In genomic region chr8:26598520-26598919, GRCm38 (mm10) we compare ENCODE assay signal across 19 mouse cellular contexts.
DNase-seq lines count a peak whose midpoint lies in the region; ATAC-seq lines count a peak whose summit lies in the region.
"Had no signal": no experiment of that assay in that cellular context is flagged by ENCODE, and none has a peak within 500 bp of the region (broad histone marks: within the 10 kb centered on the region; RNA-seq: fewer than 3 reads in every experiment).

No protein-coding gene starts in this region.

- no peaks in the 10 kb centered on the region; the same call in 1 of the 2 replicates for H3K27me3 ChIP-seq in kidney, embryonic 14.5 days (ENCODE audit: control insufficient read depth, insufficient read depth, low read length)
- peaks cover 29% of the 10 kb centered on the region for H3K27me3 ChIP-seq in kidney, embryonic 15.5 days
- H3K27me3 ChIP-seq: CH12.LX; embryonic facial prominence, embryonic 12.5 days; forebrain, embryonic 15.5 days; heart, embryonic 13.5 days; hindbrain, embryonic 15.5 days had no signal

- no peak overlapping the region for H3K4me3 ChIP-seq in kidney, embryonic 14.5 days (ENCODE audit: low read length)
- no peak overlapping the region for H3K4me3 ChIP-seq in kidney, embryonic 15.5 days (replicated peaks)
- H3K4me3 ChIP-seq: embryonic facial prominence, embryonic 12.5 days; forebrain, embryonic 15.5 days; heart, embryonic 13.5 days; hindbrain, embryonic 15.5 days had no signal

- 82% methylated on average over 8 of the region's 8 CpGs for WGBS in kidney, embryonic 14.5 days
- WGBS in kidney, embryonic 15.5 days: 84% methylated on average over 8 of the region's 8 CpGs

- no peak overlapping the region for H3K27ac ChIP-seq in kidney, embryonic 14.5 days (ENCODE audit: low read depth, low read length)
- H3K27ac ChIP-seq in kidney, embryonic 15.5 days: no peak overlapping the region
- H3K27ac ChIP-seq: embryonic facial prominence, embryonic 12.5 days; forebrain, embryonic 15.5 days; heart, embryonic 13.5 days; hindbrain, embryonic 15.5 days had no signal

- no peaks in the 10 kb centered on the region for H3K36me3 ChIP-seq in kidney, embryonic 14.5 days (ENCODE audit: control insufficient read depth, insufficient read depth, low read length)
- no peaks in the 10 kb centered on the region for H3K36me3 ChIP-seq in kidney, embryonic 15.5 days
- H3K36me3 ChIP-seq: embryonic facial prominence, embryonic 12.5 days; forebrain, embryonic 15.5 days; heart, embryonic 13.5 days; hindbrain, embryonic 15.5 days had no signal

- no peak for ATAC-seq in kidney, embryonic 14.5 days (ENCODE audit: low FRiP score, low TSS enrichment)
- peak; percentile 54; the same call in 1 of the 2 replicates for ATAC-seq in kidney, embryonic 15.5 days (replicated peaks; ENCODE audit: low FRiP score)
- ATAC-seq: activated CD4-positive, CD25-positive, alpha-beta regulatory T cell, adult 4 months; forebrain, embryonic 15.5 days; Patski had no signal

- peaks cover 13% of the 10 kb centered on the region for H3K4me1 ChIP-seq in kidney, embryonic 14.5 days (ENCODE audit: control insufficient read depth, insufficient read depth, low read length)
- H3K4me1 ChIP-seq in kidney, embryonic 15.5 days: peaks cover 24% of the 10 kb centered on the region
- H3K4me1 ChIP-seq: embryonic facial prominence, embryonic 12.5 days; heart, embryonic 13.5 days had no signal

- DNase-seq in kidney, adult 11 months: peak; percentile 68
- peak; percentile 50 for DNase-seq in kidney, postnatal 14 days
- no peak for DNase-seq in cerebellum, postnatal 10 days
- DNase-seq in cerebellum, adult 11-12 months: no peak
- DNase-seq in ovary, postnatal 14 days (ENCODE audit: low spot score): no peak
- DNase-seq: adrenal gland, postnatal 25 days; cerebellum, adult 2 months; cerebellum, postnatal 14 days; gastrocnemius, postnatal 14 days; heart, postnatal 36 days had no signal

- H3K4me2 ChIP-seq in kidney, embryonic 14.5 days (replicated peaks; ENCODE audit: low read depth, low read length): no peak overlapping the region
- H3K4me2 ChIP-seq in kidney, embryonic 15.5 days: no peak overlapping the region
- H3K4me2 ChIP-seq: embryonic facial prominence, embryonic 12.5 days; forebrain, embryonic 15.5 days; heart, embryonic 13.5 days; hindbrain, embryonic 15.5 days had no signal

- H3K9me3 ChIP-seq in kidney, embryonic 14.5 days (ENCODE audit: control insufficient read depth, low read length): no peaks in the 10 kb centered on the region
- no peaks in the 10 kb centered on the region for H3K9me3 ChIP-seq in kidney, embryonic 15.5 days (replicated peaks)
- H3K9me3 ChIP-seq: embryonic facial prominence, embryonic 12.5 days; forebrain, embryonic 15.5 days; heart, embryonic 13.5 days; hindbrain, embryonic 15.5 days had no signal

- no peak overlapping the region for H3K9ac ChIP-seq in kidney, embryonic 14.5 days (ENCODE audit: low read depth, low read length)
- H3K9ac ChIP-seq in kidney, embryonic 15.5 days: no peak overlapping the region
- H3K9ac ChIP-seq: embryonic facial prominence, embryonic 12.5 days; forebrain, embryonic 15.5 days; heart, embryonic 13.5 days; hindbrain, embryonic 15.5 days had no signal

Comparison
In these comparisons a context has a peak if more than half of its experiments do, and no peak if none do; other contexts are left out.
1. DNase-seq: peak in kidney, adult 11 months (single experiment) and kidney, postnatal 14 days (single experiment); none in cerebellum, postnatal 10 days (0 of 2), cerebellum, adult 11-12 months (single experiment) and ovary, postnatal 14 days (single experiment).